In genomic region chr17:27825539-27825938, GRCm38 (mm10) we compare ENCODE assay signal across 8 mouse cellular contexts. TPM values are rescaled to one million over a fixed set of nuclear protein-coding genes. Genes with fewer than 3 reads are reported as not detected.
DNase-seq lines count a peak whose midpoint lies in the region; ATAC-seq and TF ChIP-seq lines count a peak whose summit lies in the region.

No protein-coding gene starts in this region.

- DNase-seq in heart, adult 8-10 months (ENCODE audit: low spot score): no peak
- DNase-seq in thymus, postnatal 14 days: peak; percentile 20
- no peak for DNase-seq in thymus, postnatal 36 days
- no peak for DNase-seq in stomach, postnatal 0 days (ENCODE audit: low spot score)
- no peak for DNase-seq in cerebellum, adult 2 months
- DNase-seq in Muller cell, postnatal 12 days (ENCODE audit: inconsistent ontology term): no peak

- TF ChIP-seq EP300 in stomach, postnatal 0 days (optimal IDR thresholded peaks at IDR 0.05): no peak

- no peaks in the 10 kb centered on the region for H3K9me3 ChIP-seq in heart, embryonic 15.5 days (replicated peaks)
- no peaks in the 10 kb centered on the region for H3K9me3 ChIP-seq in intestine, postnatal 0 days (ENCODE audit: control insufficient read depth)
- no peaks in the 10 kb centered on the region for H3K9me3 ChIP-seq in stomach, postnatal 0 days (ENCODE audit: control insufficient read depth, low read length)

- peak overlapping the region; percentile 40 for H3K27ac ChIP-seq in heart, embryonic 15.5 days
- no peak overlapping the region; the same call in 1 of the 2 replicates for H3K27ac ChIP-seq in intestine, postnatal 0 days (ENCODE audit: low read depth, low read length)
- H3K27ac ChIP-seq in stomach, postnatal 0 days (replicated peaks): 0 out of 2 replicates have a peak overlapping the region, but pooled peaks have one; percentile 20
- H3K27ac ChIP-seq in cerebellum, adult 2 months (ENCODE audit: insufficient read depth, low read length): no peak overlapping the region

- peaks cover 19% of the 10 kb centered on the region for H3K4me1 ChIP-seq in heart, embryonic 15.5 days (replicated peaks)
- H3K4me1 ChIP-seq in intestine, postnatal 0 days (replicated peaks; ENCODE audit: control insufficient read depth, insufficient read depth, low read length): peaks cover 6% of the 10 kb centered on the region; the same call in 1 of the 2 replicates
- H3K4me1 ChIP-seq in stomach, postnatal 0 days (replicated peaks; ENCODE audit: control insufficient read depth, insufficient read depth): no peaks in the 10 kb centered on the region
- peaks cover 3% of the 10 kb centered on the region; the same call in 1 of the 2 replicates for H3K4me1 ChIP-seq in cerebellum, adult 2 months (ENCODE audit: control insufficient read depth, insufficient read depth, low read length)

- H3K4me2 ChIP-seq in heart, embryonic 15.5 days: peak overlapping the region; percentile 72
- peak overlapping the region; percentile 66 for H3K4me2 ChIP-seq in intestine, postnatal 0 days (replicated peaks; ENCODE audit: low read depth)
- peak overlapping the region; percentile 59; the same call in 1 of the 2 replicates for H3K4me2 ChIP-seq in stomach, postnatal 0 days (replicated peaks; ENCODE audit: low read depth)

- TF ChIP-seq CTCF in intestine, postnatal 0 days (IDR thresholded peaks at IDR 0.05; ENCODE audit: low read depth): no peak
- TF ChIP-seq CTCF in stomach, postnatal 0 days (IDR thresholded peaks at IDR 0.05; ENCODE audit: low read depth): no peak
- TF ChIP-seq CTCF in cerebellum, adult 2 months (IDR thresholded peaks at IDR 0.05; ENCODE audit: borderline replicate concordance, insufficient read depth, low read depth, low read length): no peak

- peak overlapping the region; percentile 49 for H3K4me3 ChIP-seq in heart, embryonic 15.5 days
- H3K4me3 ChIP-seq in intestine, postnatal 0 days (ENCODE audit: low read depth, low read length): peak overlapping the region; percentile 26
- no peak overlapping the region for H3K4me3 ChIP-seq in stomach, postnatal 0 days (ENCODE audit: low read depth, low read length)
- no peak overlapping the region for H3K4me3 ChIP-seq in cerebellum, adult 2 months (replicated peaks; ENCODE audit: insufficient read depth, low read depth, low read length)

- no peak overlapping the region for H3K9ac ChIP-seq in heart, embryonic 15.5 days
- no peak overlapping the region for H3K9ac ChIP-seq in intestine, postnatal 0 days (ENCODE audit: low read depth, low read length)
- no peak overlapping the region for H3K9ac ChIP-seq in stomach, postnatal 0 days (ENCODE audit: low read length)

- no peak for ATAC-seq in heart, embryonic 15.5 days (replicated peaks; ENCODE audit: insufficient number of reproducible peaks, insufficient read depth, low FRiP score, low read depth)
- no peak for ATAC-seq in intestine, postnatal 0 days
- ATAC-seq in stomach, postnatal 0 days (ENCODE audit: low FRiP score, low TSS enrichment): no peak

- 25% methylated on average over 3 of the region's 3 CpGs for WGBS in heart, embryonic 15.5 days
- WGBS in intestine, postnatal 0 days: 22% methylated on average over 3 of the region's 3 CpGs
- WGBS in stomach, postnatal 0 days: 18% methylated on average over 3 of the region's 3 CpGs
- 35% methylated on average over 3 of the region's 3 CpGs for WGBS in cerebellum, adult 2 months

- H3K36me3 ChIP-seq in heart, embryonic 15.5 days: no peaks in the 10 kb centered on the region
- no peaks in the 10 kb centered on the region for H3K36me3 ChIP-seq in intestine, postnatal 0 days (ENCODE audit: control insufficient read depth, insufficient read depth)
- H3K36me3 ChIP-seq in stomach, postnatal 0 days (ENCODE audit: control insufficient read depth, insufficient read depth, low read length): no peaks in the 10 kb centered on the region

- TF ChIP-seq POLR2A in cerebellum, adult 2 months (IDR thresholded peaks at IDR 0.05; ENCODE audit: borderline replicate concordance, insufficient read depth, low read length): no peak

- H3K27me3 ChIP-seq in heart, embryonic 15.5 days: no peaks in the 10 kb centered on the region
- H3K27me3 ChIP-seq in intestine, postnatal 0 days (replicated peaks; ENCODE audit: control insufficient read depth, insufficient read depth, low read length): no peaks in the 10 kb centered on the region
- no peaks in the 10 kb centered on the region for H3K27me3 ChIP-seq in stomach, postnatal 0 days (ENCODE audit: control insufficient read depth, insufficient read depth, low read length)
- no peaks in the 10 kb centered on the region for H3K27me3 ChIP-seq in cerebellum, adult 2 months (ENCODE audit: control insufficient read depth, insufficient read depth, low read length)

RNA-seq across cellular contexts. Expression of gene D17Wsu92e, which starts 5.1 kb away (rescaled TPM):
- 11.9 and 14.1 TPM in 2 replicates for polyA plus RNA-seq in heart, embryonic 15.5 days (2015; fragmentation: Nextera tagmentation; extraction: Ambion mirVana)
- 100 to 1,000 TPM; 150 to 171 (median 156) TPM for total RNA-seq in heart, adult 8-10 months (2022)
- 27.4 and 29.5 TPM in 2 replicates for polyA plus RNA-seq in intestine, postnatal 0 days (2015; fragmentation: Nextera tagmentation; extraction: Ambion mirVana)
- polyA plus RNA-seq in stomach, postnatal 0 days (2015; fragmentation: Nextera tagmentation; extraction: Ambion mirVana): 23.3 and 25.4 TPM in 2 replicates
- 152 and 156 TPM in 2 replicates for polyA plus RNA-seq in cerebellum, adult 2 months (2012; rRNA removed)

RNA-seq across cellular contexts. Expression of gene Snrpc, which starts 12.4 kb away (rescaled TPM):
- 186 and 202 TPM in 2 replicates for polyA plus RNA-seq in heart, embryonic 15.5 days (2015; fragmentation: Nextera tagmentation; extraction: Ambion mirVana)
- total RNA-seq in heart, adult 8-10 months (2022): 10 to 100 TPM; 39.9 to 48.3 (median 47.0) TPM
- 156 and 160 TPM in 2 replicates for polyA plus RNA-seq in intestine, postnatal 0 days (2015; fragmentation: Nextera tagmentation; extraction: Ambion mirVana)
- 163 and 179 TPM in 2 replicates for polyA plus RNA-seq in stomach, postnatal 0 days (2015; fragmentation: Nextera tagmentation; extraction: Ambion mirVana)
- polyA plus RNA-seq in cerebellum, adult 2 months (2012; rRNA removed): 81.7 and 85.3 TPM in 2 replicates

RNA-seq across cellular contexts. Expression of gene Uhrf1bp1, which starts 30.7 kb away (rescaled TPM):
- polyA plus RNA-seq in heart, embryonic 15.5 days (2015; fragmentation: Nextera tagmentation; extraction: Ambion mirVana): 3.0 and 3.8 TPM in 2 replicates
- total RNA-seq in heart, adult 8-10 months (2022): 10 to 100 TPM; 15.6 to 19.5 (median 17.7) TPM
- 1.4 and 1.6 TPM in 2 replicates for polyA plus RNA-seq in intestine, postnatal 0 days (2015; fragmentation: Nextera tagmentation; extraction: Ambion mirVana)
- 1.3 and 1.4 TPM in 2 replicates for polyA plus RNA-seq in stomach, postnatal 0 days (2015; fragmentation: Nextera tagmentation; extraction: Ambion mirVana)
- polyA plus RNA-seq in cerebellum, adult 2 months (2012; rRNA removed): 18.2 and 18.5 TPM in 2 replicates

Comparison
In these comparisons a context has a peak if more than half of its experiments do, and no peak if none do; other contexts are left out.
1. H3K27ac ChIP-seq: peak in heart, embryonic 15.5 days (single experiment) and stomach, postnatal 0 days (single experiment); none in intestine, postnatal 0 days (single experiment) and cerebellum, adult 2 months (single experiment).
2. H3K4me3 ChIP-seq: peak in heart, embryonic 15.5 days (single experiment) and intestine, postnatal 0 days (single experiment); none in stomach, postnatal 0 days (single experiment) and cerebellum, adult 2 months (single experiment).
3. Peak in every context shown above with its lines, with median percentiles within 50 percentile points of each other: H3K4me2 ChIP-seq.